Mouse (Mus musculus): ENCODE data around the gene Gna15.

- TF ChIP-seq POLR2A (IDR thresholded peaks at IDR 0.05; ENCODE audit: extremely low read depth, insufficient read depth, low read length) (peak; percentile 32; the same call in 1 of the 2 replicates), CTCF (IDR thresholded peaks at IDR 0.05; ENCODE audit: extremely low read depth, insufficient read depth, low read length) (no peak)
Measured at GRCm38 (mm10) chr10:81544296-81545160, 20.5 kb upstream of the Gna15 start.

All from cortical plate, adult 2 months (tissue).